Mouse (Mus musculus): Measurements from ENCODE around the gene Olfr389. TPM values are rescaled to one million over a fixed set of nuclear protein-coding genes. Genes with fewer than 3 reads are reported as not detected.

Gene Olfr389
- polyA plus RNA-seq (2015; fragmentation: Nextera tagmentation; extraction: Ambion mirVana): not detected in 2 replicates

GRCm38 (mm10) chr11:73780613-73781012 lies at the start of gene Olfr389:
TSS of gene Olfr389 (minus strand) at chr11:73780713.

GRCm38 (mm10) chr11:73816949-73817348 lies 36.4 kb upstream of the Olfr389 start, which contains the start of gene Olfr392:
TSS of gene Olfr392 (minus strand) at chr11:73817049.

GRCm38 (mm10) chr11:73802952-73803351 lies 22.4 kb upstream of the Olfr389 start, which contains the start of gene Olfr391-ps:
TSS of gene Olfr391-ps (minus strand) at chr11:73803052.

GRCm38 (mm10) chr11:73782664-73783063 lies 2.2 kb upstream of the Olfr389 start, which contains the start of gene Olfr390:
TSS of gene Olfr390 (plus strand) at chr11:73782964.

Other genes with a start within 250 kb of the Olfr389 start
- not detected in 2 replicates for gene Olfr385, start 187.7 kb downstream of the Olfr389 start, polyA plus RNA-seq (2015; fragmentation: Nextera tagmentation; extraction: Ambion mirVana)
- not detected in 2 replicates for gene Olfr384, start 182.1 kb downstream of the Olfr389 start, polyA plus RNA-seq (2015; fragmentation: Nextera tagmentation; extraction: Ambion mirVana)
- gene Zfp735, start 91.9 kb downstream of the Olfr389 start, polyA plus RNA-seq (2015; fragmentation: Nextera tagmentation; extraction: Ambion mirVana): not detected in 2 replicates
- gene Olfr390, start 2.3 kb upstream of the Olfr389 start, polyA plus RNA-seq (2015; fragmentation: Nextera tagmentation; extraction: Ambion mirVana): not detected in 2 replicates
- not detected in 2 replicates for gene Olfr391-ps, start 22.3 kb upstream of the Olfr389 start, polyA plus RNA-seq (2015; fragmentation: Nextera tagmentation; extraction: Ambion mirVana)
- gene Olfr392, start 36.3 kb upstream of the Olfr389 start, polyA plus RNA-seq (2015; fragmentation: Nextera tagmentation; extraction: Ambion mirVana): not detected in 2 replicates
- gene Olfr393, start 70.7 kb upstream of the Olfr389 start, polyA plus RNA-seq (2015; fragmentation: Nextera tagmentation; extraction: Ambion mirVana): not detected in 2 replicates
- not detected in 2 replicates for gene Olfr394, start 110.1 kb upstream of the Olfr389 start, polyA plus RNA-seq (2015; fragmentation: Nextera tagmentation; extraction: Ambion mirVana)
- not detected in 2 replicates for gene Olfr395, start 128.6 kb upstream of the Olfr389 start, polyA plus RNA-seq (2015; fragmentation: Nextera tagmentation; extraction: Ambion mirVana)
- gene Olfr23, start 156.0 kb upstream of the Olfr389 start, polyA plus RNA-seq (2015; fragmentation: Nextera tagmentation; extraction: Ambion mirVana): not detected in 2 replicates
- gene Olfr397, start 180.1 kb upstream of the Olfr389 start, polyA plus RNA-seq (2015; fragmentation: Nextera tagmentation; extraction: Ambion mirVana): not detected in 2 replicates
- gene Olfr398, start 209.7 kb upstream of the Olfr389 start, polyA plus RNA-seq (2015; fragmentation: Nextera tagmentation; extraction: Ambion mirVana): not detected in 2 replicates

Measured in neural tube, postnatal 0 days (tissue).